Mouse (Mus musculus) heart, embryonic 12.5 days (tissue): ENCODE measurements around the gene Asb9. TPM values are rescaled to one million over a fixed set of nuclear protein-coding genes. Genes with fewer than 3 reads are reported as not detected.

ENCODE experiments used
- ATAC-seq: fragments of 200-750 bp; cut with Nextera tagmentation; 2 replicates; pipeline ENCODE4 v1.8.0; 2017; ENCODE audit warnings: moderate TSS enrichment, moderate library complexity; ENCODE audit not compliant: insufficient number of reproducible peaks, low FRiP score
- H3K27ac ChIP-seq: fragments of 300-500 bp; sonication (generic); 2 replicates; pipeline ENCODE4 v1.5.1; 2016; ENCODE audit warnings: mild to moderate bottlenecking, moderate library complexity; ENCODE audit not compliant: poor library complexity, severe bottlenecking
- H3K27me3 ChIP-seq: fragments of 300-500 bp; sonication (generic); replicated peaks from 2 replicates; pipeline ENCODE4 v1.6.1; 2016; ENCODE audit warnings: mild to moderate bottlenecking, moderate library complexity
- H3K36me3 ChIP-seq: fragments of 300-500 bp; sonication (generic); 2 replicates; pipeline ENCODE4 v1.6.1; 2016; ENCODE audit warnings: mild to moderate bottlenecking, moderate library complexity
- H3K4me1 ChIP-seq: fragments of 300-500 bp; sonication (generic); replicated peaks from 2 replicates; pipeline ENCODE4 v1.6.1; 2016; ENCODE audit warnings: mild to moderate bottlenecking
- H3K4me2 ChIP-seq: fragments of 300-500 bp; sonication (generic); 2 replicates; pipeline ENCODE4 v1.6.1; 2016; ENCODE audit warnings: mild to moderate bottlenecking, moderate library complexity
- H3K4me3 ChIP-seq: fragments of 300-500 bp; sonication (generic); 2 replicates; pipeline ENCODE4 v1.5.1; 2016; ENCODE audit warnings: mild to moderate bottlenecking
- H3K9ac ChIP-seq: fragments of 300-500 bp; sonication (generic); 2 replicates; pipeline ENCODE4 v1.6.1; 2016; ENCODE audit warnings: mild to moderate bottlenecking, moderate library complexity
- H3K9me3 ChIP-seq: fragments of 300-500 bp; sonication (generic); replicated peaks from 2 replicates; pipeline ENCODE4 v1.6.1; 2016; ENCODE audit warnings: mild to moderate bottlenecking, moderate library complexity
- WGBS: fragments of 180-500 bp; shearing (Covaris S2); methylation state at CpG from one replicate; pipeline ENCODE4 v1.1.7; 2016; 5-methylcytosine and 5-hydroxymethylcytosine counted together
- polyA plus RNA-seq: library from polyadenylated mRNA; unstranded; fragments of >200 nt; fragmentation: Nextera tagmentation; extraction: Ambion mirVana; gene quantifications from 2 replicates; pipeline ENCODE4 v1.2.1, GENCODE M21; 2016

Asb9 gene
- polyA plus RNA-seq: not detected in 2 replicates

DNA sequence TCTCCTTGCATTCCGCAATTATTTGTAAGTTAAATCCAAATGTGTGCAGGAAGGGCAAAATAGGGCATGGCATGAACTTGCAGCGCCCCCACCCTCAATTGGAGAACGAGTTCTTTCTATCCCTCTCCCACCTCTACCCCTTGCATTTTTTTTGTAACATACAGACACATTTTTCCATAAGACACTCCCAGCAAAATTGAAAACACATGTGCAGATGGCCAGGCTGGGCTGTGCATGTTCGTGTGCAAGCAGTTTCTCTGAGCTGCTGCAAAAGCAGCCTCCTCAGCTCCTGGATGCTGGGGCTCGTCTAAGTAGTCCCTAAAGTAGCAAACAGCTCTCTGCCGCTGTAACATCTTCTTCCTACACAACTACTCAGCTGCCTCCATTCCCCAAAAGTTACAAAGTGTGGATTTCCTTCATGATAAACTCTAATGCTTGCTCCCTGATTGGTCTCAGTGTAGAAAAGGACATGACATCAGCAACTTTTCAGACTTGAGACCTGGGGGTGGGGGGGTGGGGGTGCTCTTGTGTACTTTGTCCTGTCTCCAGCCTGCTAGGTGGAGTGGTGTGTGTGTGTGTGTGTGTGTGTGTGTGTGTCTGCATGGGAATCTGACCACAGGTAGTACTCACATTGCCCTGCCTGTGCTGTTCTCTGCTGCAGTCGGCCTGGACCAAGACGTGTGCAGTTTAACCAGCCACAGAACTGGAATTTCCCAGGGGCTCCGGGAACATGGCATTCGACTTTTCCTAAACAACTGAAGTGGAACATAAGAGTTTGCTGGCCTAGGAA, at the start of gene Asb9:
Gene Asb9 (plus strand): TSS at position 619 of the 790 bp plus-strand sequence.
- Histone ChIP-seq H3K4me1 (no peaks in the 10 kb centered on the region), H3K9me3 (no peaks in the 10 kb centered on the region), H3K4me3 (no peak within 1 kb of the TSS), H3K9ac (no peak within 1 kb of the TSS), H3K27me3 (no peaks in the 10 kb centered on the region), H3K36me3 (no peaks in the 10 kb centered on the region), H3K4me2 (no peak within 1 kb of the TSS), H3K27ac (no peak within 1 kb of the TSS)
- ATAC-seq: no peak
- 60% methylated on average over 10 of the region's 10 CpGs for WGBS

DNA sequence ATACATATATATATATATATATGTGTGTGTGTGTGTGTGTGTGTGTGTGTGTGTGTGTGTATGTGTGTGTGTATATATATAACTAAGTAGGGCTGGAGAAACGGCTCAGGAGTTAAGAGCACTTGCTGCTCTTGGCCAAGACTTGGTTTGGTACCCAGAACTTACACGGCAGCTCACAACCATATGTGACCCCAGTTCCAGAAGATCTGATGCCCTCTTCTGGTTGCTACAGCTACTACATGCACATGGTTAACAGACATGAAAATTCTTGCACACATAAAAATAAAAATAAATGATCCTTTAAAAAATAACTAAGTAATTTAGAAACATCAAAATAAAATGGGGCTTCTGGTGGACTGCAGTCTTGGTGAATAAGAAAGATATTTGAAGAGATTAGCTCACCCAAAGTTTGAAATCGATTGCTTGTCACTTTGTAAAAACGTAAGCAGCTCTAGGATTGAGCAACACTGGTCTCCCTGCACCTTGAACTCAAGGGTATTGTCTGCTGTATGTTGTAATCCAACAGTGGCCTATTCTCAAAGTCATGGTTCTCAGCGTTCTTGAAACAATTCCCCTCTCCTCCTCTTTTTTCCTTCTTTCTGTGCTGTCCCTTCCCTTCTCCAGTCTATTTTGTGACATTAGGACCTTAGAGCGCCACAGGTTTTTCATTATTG, 46.8 kb upstream of the Asb9 start:
- Histone ChIP-seq H3K4me3 (no peak overlapping the region), H3K27me3 (no peaks in the 10 kb centered on the region), H3K9me3 (no peaks in the 10 kb centered on the region), H3K9ac (no peak overlapping the region), H3K27ac (no peak overlapping the region), H3K36me3 (no peaks in the 10 kb centered on the region), H3K4me1 (no peaks in the 10 kb centered on the region), H3K4me2 (no peak overlapping the region)
- WGBS: 70% methylated on average over 6 of the region's 6 CpGs
- ATAC-seq: no peak

DNA sequence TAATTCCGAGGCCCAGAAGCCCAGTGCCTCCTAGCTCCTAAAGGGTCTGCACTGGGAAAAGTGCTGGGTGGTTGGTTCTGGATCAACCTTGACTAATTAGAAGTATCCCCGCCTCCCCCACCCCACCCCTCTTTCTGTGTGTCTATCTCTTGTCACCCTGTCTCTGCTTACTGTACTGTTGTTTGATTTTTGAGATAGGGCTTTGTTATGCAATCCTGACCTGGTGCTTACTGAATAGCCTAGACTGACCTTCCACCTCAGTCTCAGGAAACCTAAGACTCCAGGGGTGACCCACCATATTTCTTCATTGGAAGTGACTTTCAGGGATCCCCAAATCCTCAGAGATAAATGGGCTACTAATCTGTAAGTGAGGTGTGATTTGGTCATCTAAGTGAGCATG, 3.9 kb upstream of the Asb9 start:
- H3K36me3 ChIP-seq: no peaks in the 10 kb centered on the region
- H3K9ac ChIP-seq: no peak overlapping the region
- WGBS: 58% methylated on average over 2 of the region's 2 CpGs
- no peaks in the 10 kb centered on the region for H3K9me3 ChIP-seq
- no peak overlapping the region for H3K4me2 ChIP-seq
- H3K4me3 ChIP-seq: no peak overlapping the region
- no peak overlapping the region for H3K27ac ChIP-seq
- H3K4me1 ChIP-seq: no peaks in the 10 kb centered on the region
- no peak for ATAC-seq
- no peaks in the 10 kb centered on the region for H3K27me3 ChIP-seq

DNA sequence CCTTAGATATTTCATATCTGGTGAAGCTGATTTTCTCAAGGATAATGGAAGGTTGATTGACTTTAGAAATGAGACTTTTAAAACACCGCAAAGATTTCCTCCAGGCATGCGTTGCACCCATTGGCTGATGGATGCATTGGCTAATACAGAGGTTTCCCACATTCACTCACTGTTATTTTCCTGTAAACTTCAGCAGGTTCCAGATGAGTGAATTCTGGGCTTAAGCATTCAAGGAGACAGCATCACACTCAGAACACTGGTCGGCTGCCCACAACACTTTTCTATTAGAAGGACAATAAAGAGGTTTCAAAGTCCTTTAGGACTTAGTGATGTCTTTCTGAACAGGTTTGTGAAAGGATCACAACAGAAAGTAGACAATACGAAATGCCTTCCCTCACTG, 941 bp downstream of the Asb9 start:
- no peaks in the 10 kb centered on the region for H3K36me3 ChIP-seq
- no peaks in the 10 kb centered on the region for H3K9me3 ChIP-seq
- no peak overlapping the region for H3K9ac ChIP-seq
- no peak overlapping the region for H3K27ac ChIP-seq
- no peak overlapping the region for H3K4me3 ChIP-seq
- 85% methylated on average over 4 of the region's 4 CpGs for WGBS
- no peaks in the 10 kb centered on the region for H3K4me1 ChIP-seq
- no peaks in the 10 kb centered on the region for H3K27me3 ChIP-seq
- ATAC-seq: no peak
- no peak overlapping the region for H3K4me2 ChIP-seq

DNA sequence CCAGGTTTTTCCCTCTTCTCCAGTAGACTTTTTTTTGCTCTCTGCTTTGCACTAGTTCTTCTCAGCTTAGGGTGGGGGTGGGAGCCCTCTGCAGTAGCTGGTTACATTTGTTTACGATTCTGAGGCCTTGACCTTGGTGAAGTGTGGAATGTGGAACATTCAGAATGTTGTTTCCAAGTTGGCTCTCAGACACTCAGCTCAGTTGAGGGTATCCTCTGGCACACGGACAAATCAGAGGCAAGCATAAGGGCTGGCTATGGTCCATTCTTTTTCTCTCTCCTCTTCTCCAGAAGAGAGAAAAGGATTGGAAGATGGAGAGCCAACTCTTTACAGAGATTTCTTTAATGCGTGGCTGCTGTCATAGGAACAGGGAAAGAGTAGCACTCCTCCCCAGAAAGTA, 2.6 kb downstream of the Asb9 start:
- no peak overlapping the region for H3K27ac ChIP-seq
- no peak for ATAC-seq
- no peak overlapping the region for H3K4me2 ChIP-seq
- 49% methylated on average over 3 of the region's 3 CpGs for WGBS
- H3K4me3 ChIP-seq: no peak overlapping the region
- no peaks in the 10 kb centered on the region for H3K27me3 ChIP-seq
- H3K9me3 ChIP-seq: no peaks in the 10 kb centered on the region
- H3K36me3 ChIP-seq: no peaks in the 10 kb centered on the region
- H3K9ac ChIP-seq: no peak overlapping the region
- H3K4me1 ChIP-seq: no peaks in the 10 kb centered on the region

DNA sequence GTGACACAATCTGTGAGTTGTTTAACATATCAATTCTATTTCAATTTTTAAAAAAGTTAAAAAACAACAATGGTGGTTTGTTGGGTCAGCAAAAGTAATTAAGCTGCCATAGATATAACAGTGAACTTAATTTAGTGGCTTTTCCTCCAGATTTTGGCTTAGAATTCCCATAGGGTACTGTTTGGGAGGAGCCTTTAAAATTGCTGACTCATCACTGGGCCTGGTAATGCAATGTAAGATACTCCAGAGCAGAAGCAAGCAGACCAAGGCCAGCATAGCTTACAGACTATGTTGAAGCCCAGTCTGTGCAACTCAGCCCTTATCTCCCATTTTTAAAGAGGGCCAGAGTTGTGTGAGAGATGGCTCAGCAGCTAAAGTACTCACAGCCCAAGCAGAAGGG, 16.0 kb downstream of the Asb9 start:
- no peak for ATAC-seq
- Histone ChIP-seq H3K36me3 (no peaks in the 10 kb centered on the region), H3K27me3 (no peaks in the 10 kb centered on the region), H3K27ac (no peak overlapping the region), H3K4me2 (no peak overlapping the region), H3K9ac (no peak overlapping the region), H3K9me3 (0 out of 2 replicates have a peak, but pooled peaks cover 4% of the 10 kb centered on the region), H3K4me3 (no peak overlapping the region), H3K4me1 (no peaks in the 10 kb centered on the region)

DNA sequence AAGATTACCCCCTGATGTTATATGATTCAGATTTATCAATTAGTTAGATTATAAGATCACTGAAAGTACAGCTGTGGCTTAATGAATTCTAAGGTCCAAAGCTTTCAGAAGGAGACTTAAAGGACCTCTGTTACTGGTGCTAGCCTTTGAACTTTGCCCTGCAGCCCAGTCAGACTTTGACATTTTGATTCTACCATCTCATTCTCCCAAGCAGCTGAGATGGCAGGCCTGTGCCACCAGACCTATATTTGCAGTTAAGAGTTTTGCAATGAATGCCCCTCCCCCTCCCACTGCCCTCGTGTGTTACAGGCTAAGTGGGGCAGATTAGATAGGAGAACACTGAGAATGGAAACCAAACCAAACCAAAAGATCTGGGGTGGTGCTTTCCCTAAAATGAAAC, 20.4 kb downstream of the Asb9 start:
- H3K4me2 ChIP-seq: no peak overlapping the region
- H3K4me3 ChIP-seq: no peak overlapping the region
- H3K9ac ChIP-seq: no peak overlapping the region
- H3K36me3 ChIP-seq: no peaks in the 10 kb centered on the region
- H3K27ac ChIP-seq: no peak overlapping the region
- ATAC-seq: no peak
- no peaks in the 10 kb centered on the region for H3K4me1 ChIP-seq
- H3K27me3 ChIP-seq: no peaks in the 10 kb centered on the region
- 10% methylated on average over 1 of the region's 1 CpGs for WGBS
- no peaks in the 10 kb centered on the region for H3K9me3 ChIP-seq

DNA sequence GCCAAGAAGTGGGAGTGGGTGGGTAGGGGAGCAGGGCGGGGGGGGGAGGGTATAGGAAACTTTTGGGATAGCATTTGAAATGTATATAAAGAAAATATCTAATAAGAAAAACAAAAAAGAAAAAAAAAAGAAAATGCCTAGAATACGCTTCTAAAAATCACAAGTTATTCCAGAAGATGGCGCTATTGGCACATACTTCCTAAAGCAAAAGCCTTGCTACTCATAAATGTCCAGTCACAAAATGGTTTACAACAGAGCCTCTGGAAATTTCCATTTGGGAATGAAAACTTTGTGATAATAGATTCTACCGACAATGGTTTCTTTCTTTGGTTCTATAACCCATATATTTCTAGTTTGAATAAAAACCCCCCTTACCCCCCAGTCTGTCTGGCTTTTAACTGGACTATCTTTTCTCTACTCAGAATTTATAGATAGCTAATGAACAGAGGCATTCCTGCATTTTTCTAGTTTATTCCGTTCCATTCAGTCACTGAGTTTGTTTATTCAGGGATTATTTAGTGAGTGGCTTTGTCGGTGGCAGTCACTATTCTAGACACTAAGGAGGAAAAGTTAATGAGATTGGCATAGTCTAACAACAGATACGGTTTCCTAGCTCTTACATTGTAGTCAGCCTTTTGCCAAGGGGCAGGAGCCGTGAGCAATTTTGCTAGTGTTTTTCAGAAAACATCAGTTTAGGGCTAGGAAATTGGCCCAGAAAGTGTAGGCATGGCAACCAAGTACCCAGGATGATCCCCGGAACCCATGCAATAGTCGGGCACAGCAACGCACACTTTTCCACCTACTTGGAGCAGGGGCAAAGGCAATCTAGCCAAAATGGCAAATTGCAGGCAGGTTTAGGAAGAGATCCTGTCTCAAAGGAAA, 35.5 kb downstream of the Asb9 start:
- Histone ChIP-seq H3K4me3 (no peak overlapping the region), H3K27ac (no peak overlapping the region), H3K36me3 (no peaks in the 10 kb centered on the region), H3K9me3 (no peaks in the 10 kb centered on the region), H3K4me1 (no peaks in the 10 kb centered on the region), H3K27me3 (no peaks in the 10 kb centered on the region), H3K9ac (no peak overlapping the region), H3K4me2 (no peak overlapping the region)
- WGBS: 42% methylated on average over 11 of the region's 11 CpGs
- ATAC-seq: no peak

DNA sequence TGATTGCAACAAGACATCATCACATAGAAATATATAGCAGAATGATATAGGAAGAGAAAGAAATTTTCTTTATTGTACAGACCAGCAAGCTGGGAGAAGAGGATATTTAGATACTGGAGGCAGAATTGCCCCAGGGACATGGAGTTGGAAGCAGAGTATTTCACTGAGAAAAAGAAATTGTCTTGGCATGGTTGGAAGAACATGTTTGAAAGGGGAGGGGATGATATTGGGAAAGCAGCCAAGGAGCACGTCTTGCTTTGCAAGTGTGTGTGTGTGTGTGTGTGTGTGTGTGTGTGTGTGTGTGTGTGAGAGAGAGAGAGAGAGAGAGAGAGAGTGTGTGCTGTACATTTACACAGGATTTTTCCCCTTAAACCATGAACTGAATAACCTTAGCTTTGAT, 64.1 kb downstream of the Asb9 start:
- no peak overlapping the region for H3K4me2 ChIP-seq
- H3K27me3 ChIP-seq: no peaks in the 10 kb centered on the region
- H3K9ac ChIP-seq: no peak overlapping the region
- WGBS: 50% methylated on average over 1 of the region's 1 CpGs
- no peaks in the 10 kb centered on the region for H3K4me1 ChIP-seq
- H3K9me3 ChIP-seq: no peaks in the 10 kb centered on the region
- no peaks in the 10 kb centered on the region for H3K36me3 ChIP-seq
- no peak for ATAC-seq
- H3K27ac ChIP-seq: no peak overlapping the region
- H3K4me3 ChIP-seq: no peak overlapping the region

DNA sequence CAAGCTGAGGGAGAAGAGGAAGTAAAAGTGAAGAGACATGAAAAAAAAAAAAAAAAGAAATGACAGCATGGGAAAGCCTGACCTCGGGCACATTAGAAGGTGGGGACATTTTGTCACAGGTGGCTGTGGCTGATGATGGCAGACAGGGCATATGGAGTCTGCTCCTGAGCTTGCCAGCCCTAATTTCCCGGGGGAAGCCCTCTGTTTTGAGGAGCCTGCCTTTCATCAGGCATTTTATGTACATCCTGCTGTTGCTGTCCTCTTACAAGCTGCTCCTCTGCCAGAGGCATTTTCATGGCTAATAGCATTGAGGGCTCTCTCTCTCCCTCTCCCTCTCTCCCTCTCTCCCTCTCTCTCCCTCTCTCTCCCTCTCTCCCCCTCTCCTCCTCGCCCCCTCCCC, 70.8 kb downstream of the Asb9 start:
- Histone ChIP-seq H3K4me2 (no peak overlapping the region), H3K36me3 (no peaks in the 10 kb centered on the region), H3K9ac (no peak overlapping the region), H3K27me3 (no peaks in the 10 kb centered on the region), H3K9me3 (no peaks in the 10 kb centered on the region), H3K27ac (no peak overlapping the region), H3K4me3 (no peak overlapping the region), H3K4me1 (no peaks in the 10 kb centered on the region)
- 56% methylated on average over 3 of the region's 3 CpGs for WGBS
- no peak for ATAC-seq
